Mouse (Mus musculus) neural tube, embryonic 12.5 days (tissue): ENCODE results near the gene Ctnnal1. TPM values are rescaled to one million over a fixed set of nuclear protein-coding genes. Genes with fewer than 3 reads are reported as not detected.
A peak's percentile ranks its signal among the peaks of the same experiment; 100 is the strongest.

Experiments used
- ATAC-seq: fragments of 200-750 bp; cut with Nextera tagmentation; 2 replicates; pipeline ENCODE4 v1.8.0; 2017; ENCODE audit warnings: low read depth, mild to moderate bottlenecking, moderate TSS enrichment, moderate library complexity; ENCODE audit not compliant: low FRiP score
- H3K27ac ChIP-seq: fragments of 300-500 bp; sonication (generic); 2 replicates; pipeline ENCODE4 v1.5.1; 2016
- H3K27me3 ChIP-seq: fragments of 300-500 bp; sonication (generic); replicated peaks from 2 replicates; pipeline ENCODE4 v1.6.1; 2016; ENCODE audit warnings: mild to moderate bottlenecking
- H3K36me3 ChIP-seq: fragments of 300-500 bp; sonication (generic); 2 replicates; pipeline ENCODE4 v1.6.1; 2016; ENCODE audit warnings: mild to moderate bottlenecking
- H3K4me1 ChIP-seq: fragments of 300-500 bp; sonication (generic); 2 replicates; pipeline ENCODE4 v1.6.1; 2016
- H3K4me2 ChIP-seq: fragments of 300-500 bp; sonication (generic); replicated peaks from 2 replicates; pipeline ENCODE4 v1.6.1; 2016; ENCODE audit warnings: mild to moderate bottlenecking
- H3K4me3 ChIP-seq: fragments of 300-500 bp; sonication (generic); 2 replicates; pipeline ENCODE4 v1.5.1; 2016
- H3K9ac ChIP-seq: fragments of 300-500 bp; sonication (generic); 2 replicates; pipeline ENCODE4 v1.6.1; 2016; ENCODE audit warnings: mild to moderate bottlenecking
- H3K9me3 ChIP-seq: fragments of 300-500 bp; sonication (generic); 2 replicates; pipeline ENCODE4 v1.6.1; 2016; ENCODE audit warnings: mild to moderate bottlenecking
- WGBS: fragments of 180-500 bp; shearing (Covaris S2); methylation state at CpG from one replicate; pipeline ENCODE4 v1.1.7; 2016; 5-methylcytosine and 5-hydroxymethylcytosine counted together
- polyA plus RNA-seq: library from polyadenylated mRNA; unstranded; fragments of >200 nt; fragmentation: Nextera tagmentation; extraction: Ambion mirVana; gene quantifications from 2 replicates; pipeline ENCODE4 v1.2.1, GENCODE M21; 2016

Gene Ctnnal1
- polyA plus RNA-seq, 1 experiment from 2014 or later = 23.0 TPM

GRCm38 (mm10) chr4:56855935-56856334, 9.1 kb downstream of the Ctnnal1 start:
- ATAC-seq = no peak
- no peak overlapping the region for H3K27ac ChIP-seq
- no peak overlapping the region for H3K4me3 ChIP-seq
- H3K4me2 ChIP-seq = no peak overlapping the region
- WGBS = 91% methylated on average over 5 of the region's 5 CpGs
- H3K9ac ChIP-seq = no peak overlapping the region
- no peaks in the 10 kb centered on the region for H3K27me3 ChIP-seq
- H3K36me3 ChIP-seq = no peaks in the 10 kb centered on the region; the same call in 1 of the 2 replicates
- H3K9me3 ChIP-seq = no peaks in the 10 kb centered on the region
- no peaks in the 10 kb centered on the region for H3K4me1 ChIP-seq

GRCm38 (mm10) chr4:56850724-56851123, 14.3 kb downstream of the Ctnnal1 start:
- Histone ChIP-seq H3K27me3 (no peaks in the 10 kb centered on the region), H3K9ac (no peak overlapping the region), H3K9me3 (no peaks in the 10 kb centered on the region), H3K4me1 (no peaks in the 10 kb centered on the region), H3K4me3 (no peak overlapping the region), H3K27ac (no peak overlapping the region), H3K4me2 (no peak overlapping the region), H3K36me3 (peaks cover 2% of the 10 kb centered on the region)
- no peak for ATAC-seq
- WGBS = 60% methylated on average over 6 of the region's 6 CpGs

GRCm38 (mm10) chr4:56848044-56848443, 16.9 kb downstream of the Ctnnal1 start:
- Histone ChIP-seq H3K4me2 (no peak overlapping the region), H3K4me1 (no peaks in the 10 kb centered on the region), H3K27me3 (no peaks in the 10 kb centered on the region), H3K9ac (no peak overlapping the region), H3K27ac (no peak overlapping the region), H3K36me3 (peaks cover 20% of the 10 kb centered on the region), H3K9me3 (no peaks in the 10 kb centered on the region), H3K4me3 (no peak overlapping the region)
- WGBS = 92% methylated on average over 6 of the region's 6 CpGs
- ATAC-seq = no peak

- 86% methylated on average over 3 of the region's 3 CpGs for WGBS
- H3K36me3 ChIP-seq = peaks cover 21% of the 10 kb centered on the region
Observed at GRCm38 (mm10) chr4:56847400-56847799, 17.6 kb downstream of the Ctnnal1 start.

GRCm38 (mm10) chr4:56845896-56846533, 19.0 kb downstream of the Ctnnal1 start:
- WGBS = 56% methylated on average over 12 of the region's 12 CpGs
- Histone ChIP-seq H3K9me3 (no peaks in the 10 kb centered on the region), H3K36me3 (peaks cover 34% of the 10 kb centered on the region)

More at GRCm38 (mm10) chr4:56847400-56847799, 17.6 kb downstream of the Ctnnal1 start:
- ATAC-seq = no peak
- H3K4me1 ChIP-seq = no peaks in the 10 kb centered on the region
- H3K4me3 ChIP-seq = no peak overlapping the region
- no peaks in the 10 kb centered on the region for H3K9me3 ChIP-seq
- H3K27ac ChIP-seq = no peak overlapping the region
- no peaks in the 10 kb centered on the region for H3K27me3 ChIP-seq
- H3K4me2 ChIP-seq = no peak overlapping the region
- no peak overlapping the region for H3K9ac ChIP-seq

GRCm38 (mm10) chr4:56844911-56845310, 20.1 kb downstream of the Ctnnal1 start:
- H3K9me3 ChIP-seq = no peaks in the 10 kb centered on the region
- no peaks in the 10 kb centered on the region for H3K4me1 ChIP-seq
- no peaks in the 10 kb centered on the region for H3K27me3 ChIP-seq
- H3K27ac ChIP-seq = no peak overlapping the region
- H3K4me3 ChIP-seq = no peak overlapping the region
- H3K36me3 ChIP-seq = peaks cover 45% of the 10 kb centered on the region
- no peak overlapping the region for H3K4me2 ChIP-seq
- WGBS = 94% methylated on average over 4 of the region's 4 CpGs
- no peak for ATAC-seq
- no peak overlapping the region for H3K9ac ChIP-seq

More at GRCm38 (mm10) chr4:56845896-56846533, 19.0 kb downstream of the Ctnnal1 start:
- Histone ChIP-seq H3K27ac (no peak overlapping the region), H3K4me3 (no peak overlapping the region), H3K4me1 (no peaks in the 10 kb centered on the region), H3K9ac (no peak overlapping the region), H3K4me2 (no peak overlapping the region), H3K27me3 (no peaks in the 10 kb centered on the region)
- ATAC-seq = 0 out of 2 replicates have a peak, but pooled peaks have one; percentile 21

GRCm38 (mm10) chr4:56843963-56844362, 21.0 kb downstream of the Ctnnal1 start:
- WGBS = 90% methylated on average over 2 of the region's 2 CpGs
- ATAC-seq = no peak
- Histone ChIP-seq H3K9me3 (no peaks in the 10 kb centered on the region), H3K36me3 (peaks cover 48% of the 10 kb centered on the region), H3K27me3 (no peaks in the 10 kb centered on the region), H3K4me1 (no peaks in the 10 kb centered on the region), H3K4me2 (no peak overlapping the region), H3K27ac (no peak overlapping the region), H3K9ac (no peak overlapping the region), H3K4me3 (no peak overlapping the region)

- Histone ChIP-seq H3K4me2 (no peak overlapping the region), H3K9me3 (no peaks in the 10 kb centered on the region), H3K27me3 (no peaks in the 10 kb centered on the region), H3K27ac (no peak overlapping the region), H3K4me1 (no peaks in the 10 kb centered on the region), H3K9ac (no peak overlapping the region), H3K36me3 (peaks cover 55% of the 10 kb centered on the region), H3K4me3 (no peak overlapping the region)
- WGBS = 87% methylated on average over 7 of the region's 7 CpGs
- ATAC-seq = no peak
Observed at GRCm38 (mm10) chr4:56842501-56842900, 22.5 kb downstream of the Ctnnal1 start.

- Histone ChIP-seq H3K4me3 (no peak overlapping the region), H3K9me3 (no peaks in the 10 kb centered on the region), H3K27me3 (no peaks in the 10 kb centered on the region), H3K9ac (no peak overlapping the region), H3K4me2 (no peak overlapping the region), H3K4me1 (no peaks in the 10 kb centered on the region), H3K27ac (no peak overlapping the region), H3K36me3 (peaks cover 59% of the 10 kb centered on the region)
- ATAC-seq = no peak
- 92% methylated on average over 3 of the region's 3 CpGs for WGBS
Observed at GRCm38 (mm10) chr4:56840297-56840696, 24.7 kb downstream of the Ctnnal1 start.

- H3K4me1 ChIP-seq = no peaks in the 10 kb centered on the region
- H3K9ac ChIP-seq = no peak overlapping the region
- ATAC-seq = no peak
- 86% methylated on average over 6 of the region's 6 CpGs for WGBS
- peaks cover 63% of the 10 kb centered on the region for H3K36me3 ChIP-seq
- no peak overlapping the region for H3K27ac ChIP-seq
- no peaks in the 10 kb centered on the region for H3K9me3 ChIP-seq
- no peak overlapping the region for H3K4me3 ChIP-seq
- no peaks in the 10 kb centered on the region for H3K27me3 ChIP-seq
- no peak overlapping the region for H3K4me2 ChIP-seq
Observed at GRCm38 (mm10) chr4:56837661-56838060, 27.3 kb downstream of the Ctnnal1 start.

- Histone ChIP-seq H3K36me3 (peaks cover 57% of the 10 kb centered on the region), H3K4me2 (no peak overlapping the region)
Observed at GRCm38 (mm10) chr4:56831998-56832397, 33.0 kb downstream of the Ctnnal1 start.

GRCm38 (mm10) chr4:56831013-56831609, 33.9 kb downstream of the Ctnnal1 start:
- ATAC-seq = no peak
- 84% methylated on average over 13 of the region's 13 CpGs for WGBS
- H3K4me1 ChIP-seq = peaks cover 5% of the 10 kb centered on the region; the same call in 1 of the 2 replicates
- H3K4me2 ChIP-seq = no peak overlapping the region
- H3K9me3 ChIP-seq = no peaks in the 10 kb centered on the region
- H3K4me3 ChIP-seq = no peak overlapping the region
- no peak overlapping the region for H3K27ac ChIP-seq
- H3K9ac ChIP-seq = no peak overlapping the region
- no peaks in the 10 kb centered on the region for H3K27me3 ChIP-seq
- H3K36me3 ChIP-seq = peaks cover 56% of the 10 kb centered on the region

More at GRCm38 (mm10) chr4:56831998-56832397, 33.0 kb downstream of the Ctnnal1 start:
- 89% methylated on average over 7 of the region's 7 CpGs for WGBS
- no peak overlapping the region for H3K27ac ChIP-seq
- no peaks in the 10 kb centered on the region for H3K9me3 ChIP-seq
- H3K4me3 ChIP-seq = no peak overlapping the region
- no peak overlapping the region for H3K9ac ChIP-seq
- peaks cover 5% of the 10 kb centered on the region; the same call in 1 of the 2 replicates for H3K4me1 ChIP-seq
- no peak for ATAC-seq
- no peaks in the 10 kb centered on the region for H3K27me3 ChIP-seq
